Mouse (Mus musculus) liver, adult 2 months (tissue): Measurements from ENCODE around the gene Hsf2bp. TPM values are rescaled to one million over a fixed set of nuclear protein-coding genes. Genes with fewer than 3 reads are reported as not detected.

Experiments used
- DNase-seq: peaks from one replicate; pipeline ENCODE4 v3.0.0-alpha.2; 2011; ENCODE audit warnings: low read depth, low spot score; ENCODE audit errors: extremely low read depth
- H3K27ac ChIP-seq: fragments of 200-500 bp; replicated peaks from 2 replicates; pipeline ENCODE4 v1.5.1; 2012; ENCODE audit warnings: low read depth, mild to moderate bottlenecking, control low read depth, inconsistent platforms, low read length; ENCODE audit not compliant: insufficient read depth
- H3K27me3 ChIP-seq: fragments of 200-500 bp; 2 replicates; pipeline ENCODE4 v1.6.1; 2012; ENCODE audit warnings: mild to moderate bottlenecking, moderate library complexity, low read length, inconsistent platforms; ENCODE audit not compliant: control insufficient read depth, insufficient read depth
- H3K36me3 ChIP-seq: fragments of 200-500 bp; 2 replicates; pipeline ENCODE4 v1.6.1; 2012; ENCODE audit warnings: low read length, inconsistent platforms; ENCODE audit not compliant: control insufficient read depth, insufficient read depth
- H3K4me1 ChIP-seq: fragments of 200-500 bp; 2 replicates; pipeline ENCODE4 v1.6.1; 2011; ENCODE audit warnings: low read length; ENCODE audit not compliant: control insufficient read depth, insufficient read depth
- H3K4me3 ChIP-seq: fragments of 200-500 bp; 2 replicates; pipeline ENCODE4 v1.5.1; 2011; ENCODE audit warnings: low read depth, mild to moderate bottlenecking, control low read depth, low read length, moderate library complexity; ENCODE audit not compliant: insufficient read depth
- H3K79me2 ChIP-seq: fragments of 200-500 bp; 2 replicates; pipeline ENCODE4 v1.6.1; 2012; ENCODE audit warnings: inconsistent platforms, mild to moderate bottlenecking, low read length, moderate library complexity; ENCODE audit not compliant: control insufficient read depth, insufficient read depth
- H3K9ac ChIP-seq: fragments of 200-500 bp; 2 replicates; pipeline ENCODE4 v1.6.1; 2012; ENCODE audit warnings: low read depth, mild to moderate bottlenecking, control low read depth, inconsistent platforms, low read length
- CTCF ChIP-seq: fragments of 200-500 bp; IDR thresholded peaks from 2 replicates; pipeline ENCODE4 v1.5.1; 2011; ENCODE audit warnings: low read depth, low read length, control low read depth
- POLR2A ChIP-seq: fragments of 200-500 bp; IDR thresholded peaks from 2 replicates; pipeline ENCODE4 v1.6.1; 2011; ENCODE audit warnings: low read length, control low read depth; ENCODE audit not compliant: insufficient read depth; ENCODE audit errors: extremely low read depth
- WGBS: fragments of 180-500 bp; shearing (Covaris S2); methylation state at CpG from one replicate; pipeline ENCODE4 v1.1.7; 2018; 5-methylcytosine and 5-hydroxymethylcytosine counted together
- polyA plus RNA-seq: library from polyadenylated mRNA; depleted of rRNA; stranded (reverse); fragments of >200 nt; gene quantifications from 2 replicates; pipeline ENCODE4 v1.2.3, GENCODE M21; 2012
- total RNA-seq: library from RNA; depleted of rRNA; stranded (reverse); fragments of >200 nt; gene quantifications from 2 replicates; pipeline ENCODE4 v1.2.3, GENCODE M21; 2014

Hsf2bp gene
- total and polyA plus RNA-seq, 2 experiments = 0.18 to 0.46 TPM

DNA sequence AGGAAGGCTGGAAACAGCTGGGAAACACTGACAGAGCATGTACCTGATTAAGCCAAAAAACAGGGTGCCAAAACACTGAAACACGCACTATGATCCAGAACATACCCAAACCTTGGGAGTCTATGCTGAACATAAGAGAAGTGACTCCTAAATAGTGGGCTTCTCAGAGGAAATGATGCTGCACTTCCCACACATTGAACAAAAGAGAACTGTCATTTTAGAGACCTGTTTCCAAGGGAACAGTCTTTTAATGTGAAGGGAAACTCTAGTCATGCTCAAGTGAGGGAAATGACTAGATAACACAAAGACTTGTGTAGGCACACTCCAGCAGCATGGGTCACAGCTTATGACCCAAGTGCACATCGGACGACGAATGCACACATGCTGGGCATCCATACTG is 68.8 kb downstream of the Hsf2bp start:
- Histone ChIP-seq H3K4me3 (no peak overlapping the region), H3K36me3 (no peaks in the 10 kb centered on the region), H3K9ac (no peak overlapping the region), H3K27ac (no peak overlapping the region), H3K4me1 (peaks cover 10% of the 10 kb centered on the region), H3K79me2 (no peaks in the 10 kb centered on the region), H3K27me3 (no peaks in the 10 kb centered on the region)
- WGBS = 85% methylated on average over 4 of the region's 4 CpGs
- TF ChIP-seq CTCF (no peak), POLR2A (no peak)
- no peak for DNase-seq

DNA sequence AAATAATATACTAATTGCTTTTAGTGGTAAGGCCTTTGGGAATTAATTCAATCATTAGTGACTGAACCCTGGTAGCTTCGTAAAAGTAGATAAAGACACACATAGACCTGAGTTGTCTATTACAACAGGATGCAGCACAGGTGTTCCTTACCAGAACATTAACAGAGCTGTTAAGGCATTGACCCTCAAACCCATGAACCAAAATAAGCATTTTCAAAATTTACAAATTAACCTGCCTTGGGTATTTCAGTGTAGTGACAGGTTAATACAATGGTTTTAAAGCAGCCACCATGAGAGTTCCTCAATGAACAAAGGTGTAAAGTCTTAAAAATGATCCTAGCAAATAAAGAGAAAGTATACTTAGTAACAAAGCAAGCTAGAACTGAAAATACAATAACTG is 69.6 kb downstream of the Hsf2bp start:
- no peak for DNase-seq
- Histone ChIP-seq H3K27ac (no peak overlapping the region), H3K79me2 (no peaks in the 10 kb centered on the region), H3K4me1 (peaks cover 10% of the 10 kb centered on the region), H3K4me3 (no peak overlapping the region), H3K36me3 (no peaks in the 10 kb centered on the region), H3K27me3 (no peaks in the 10 kb centered on the region), H3K9ac (no peak overlapping the region)
- no peak for TF ChIP-seq POLR2A
- TF ChIP-seq CTCF = no peak
- WGBS = 98% methylated on average over 1 of the region's 1 CpGs

GRCm38 (mm10) chr17:31965623-31966022 is 70.5 kb downstream of the Hsf2bp start:
- TF ChIP-seq POLR2A (no peak), CTCF (no peak)
- Histone ChIP-seq H3K4me1 (peaks cover 10% of the 10 kb centered on the region), H3K36me3 (no peaks in the 10 kb centered on the region), H3K4me3 (no peak overlapping the region), H3K27ac (peak overlapping the region; percentile 76), H3K79me2 (no peaks in the 10 kb centered on the region), H3K27me3 (no peaks in the 10 kb centered on the region), H3K9ac (no peak overlapping the region)
- DNase-seq = peak; percentile 88
- WGBS = 6% methylated on average over 2 of the region's 2 CpGs

GRCm38 (mm10) chr17:31962930-31963329 is 73.2 kb downstream of the Hsf2bp start:
- Histone ChIP-seq H3K79me2 (no peaks in the 10 kb centered on the region), H3K4me3 (no peak overlapping the region), H3K4me1 (peaks cover 10% of the 10 kb centered on the region), H3K9ac (no peak overlapping the region), H3K27me3 (no peaks in the 10 kb centered on the region), H3K27ac (no peak overlapping the region), H3K36me3 (no peaks in the 10 kb centered on the region)
- 98% methylated on average over 4 of the region's 4 CpGs for WGBS
- TF ChIP-seq CTCF = no peak
- no peak for DNase-seq

DNA sequence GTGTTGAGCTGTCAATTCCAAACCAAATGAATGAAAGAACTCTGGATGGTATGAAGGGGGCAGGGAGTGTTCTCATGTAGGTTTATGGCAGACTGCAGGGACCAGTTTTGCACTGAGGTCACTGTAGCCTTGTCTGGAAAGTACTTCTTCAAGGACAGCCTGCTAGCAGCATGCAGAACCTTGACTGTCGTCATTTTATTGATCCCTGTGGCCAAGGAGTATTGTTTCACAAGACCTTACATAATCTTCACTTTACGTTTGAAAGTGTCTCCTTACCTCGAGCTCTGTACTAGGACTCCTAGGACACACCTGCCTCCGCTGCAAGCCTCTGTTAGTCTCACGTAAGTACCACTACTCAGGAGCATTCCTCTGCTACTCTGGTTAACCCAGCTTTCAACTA is 73.9 kb downstream of the Hsf2bp start:
- no peak overlapping the region for H3K27ac ChIP-seq
- 71% methylated on average over 5 of the region's 5 CpGs for WGBS

DNA sequence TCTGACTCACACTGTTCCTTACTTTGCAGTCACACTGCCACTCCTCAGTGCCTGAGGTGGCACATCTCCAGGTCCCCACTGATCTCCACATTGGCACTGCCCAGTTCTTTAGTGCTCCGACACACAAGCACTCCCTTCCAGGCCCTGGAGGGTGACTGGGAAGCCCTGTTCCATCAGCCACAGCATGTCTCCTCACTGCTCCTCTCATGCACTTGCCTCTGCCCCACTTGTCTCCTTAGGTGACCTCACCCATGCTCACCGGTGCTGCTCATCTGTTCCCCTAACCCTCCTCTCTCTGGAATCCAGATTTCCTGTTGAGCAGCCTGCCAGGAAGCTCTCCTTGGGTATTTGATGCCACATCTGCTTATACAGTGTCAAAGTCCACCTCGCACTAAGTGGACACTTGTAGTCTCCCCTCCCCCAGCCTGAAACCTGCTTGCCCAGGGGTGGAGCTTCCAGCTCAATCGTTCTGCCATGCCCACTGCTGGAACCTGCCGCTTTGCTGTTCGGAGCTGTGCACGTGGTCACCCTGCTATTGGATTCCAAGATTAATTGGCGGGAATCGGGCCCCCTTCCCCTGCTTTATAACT is 81.5 kb downstream of the Hsf2bp start:
- H3K36me3 ChIP-seq = no peaks in the 10 kb centered on the region
- no peaks in the 10 kb centered on the region for H3K27me3 ChIP-seq
- H3K27ac ChIP-seq = no peak overlapping the region
- no peak overlapping the region for H3K4me3 ChIP-seq
- WGBS = 81% methylated on average over 9 of the region's 9 CpGs
- H3K79me2 ChIP-seq = no peaks in the 10 kb centered on the region
- no peak for TF ChIP-seq CTCF
- TF ChIP-seq POLR2A = no peak
- no peak overlapping the region for H3K9ac ChIP-seq
- no peaks in the 10 kb centered on the region for H3K4me1 ChIP-seq
- peak; percentile 57 for DNase-seq

More for the DNA sequence above, 73.9 kb downstream of the Hsf2bp start:
- Histone ChIP-seq H3K4me3 (no peak overlapping the region), H3K27me3 (no peaks in the 10 kb centered on the region), H3K36me3 (no peaks in the 10 kb centered on the region), H3K4me1 (peaks cover 10% of the 10 kb centered on the region), H3K79me2 (no peaks in the 10 kb centered on the region), H3K9ac (no peak overlapping the region)
- DNase-seq = no peak
- TF ChIP-seq POLR2A = no peak
- TF ChIP-seq CTCF = no peak
